Mouse (Mus musculus) inflammation-experienced regulatory T-cells, adult 6 months (primary cell): ENCODE measurements at regions not wholly inside any gene's neighbourhood (a gene's known extent, or its start where the extent isn't known, plus 50 kb on each side); places are given as distances from the start of the nearest gene placed in this dataset.
"Not testable (repeated sequence)": the region's sequence is repeated elsewhere in the genome, so short reads cannot be mapped to it uniquely, and the experiment has no call there.

Experiments used
- ATAC-seq: one replicate; pipeline ENCODE4 v1.8.0; 2017

- not testable (repeated sequence) for ATAC-seq
Observed at GRCm38 (mm10) chr7:62572316-62572715, 108.0 kb upstream of the Peg12 start.

DNA sequence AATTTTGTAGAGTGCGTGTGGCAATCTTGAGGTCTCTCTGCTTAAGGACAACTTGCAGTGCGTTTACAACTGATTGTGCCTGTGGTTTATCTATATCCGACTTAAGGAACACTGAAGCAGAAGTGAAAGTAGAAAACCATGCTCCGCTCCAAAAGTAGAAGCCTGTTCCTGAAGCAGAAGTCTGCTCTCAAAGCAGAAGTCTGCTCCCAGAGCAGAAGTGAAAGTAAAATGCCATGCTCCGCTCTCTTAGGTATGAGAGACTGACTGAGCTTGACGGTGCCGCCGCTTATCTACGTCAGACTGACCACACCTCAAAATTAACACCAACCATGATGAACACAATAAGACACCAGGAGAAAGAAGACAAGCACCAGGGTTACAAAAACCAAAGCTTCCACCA is 107.4 kb upstream of the Peg12 start:
- ATAC-seq, result peak; percentile 54

DNA sequence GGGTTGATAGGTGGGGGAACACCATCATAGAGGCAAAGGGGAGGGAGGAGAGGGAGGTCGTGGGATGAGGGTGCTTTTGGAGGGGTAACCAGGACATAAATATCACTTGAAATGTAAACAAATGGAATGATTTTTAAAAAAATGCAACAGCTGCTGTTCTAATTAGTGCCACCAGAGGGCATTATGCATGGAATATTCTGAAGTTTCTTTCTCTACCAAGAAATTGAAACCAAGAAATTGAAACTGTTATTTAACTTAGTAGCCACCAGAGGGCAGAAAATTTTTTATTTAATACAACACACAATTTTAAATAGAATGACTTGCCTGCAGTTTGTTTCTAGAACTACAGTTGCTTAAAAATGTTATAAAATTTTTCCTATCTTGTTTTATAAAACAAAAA is 77.9 kb upstream of the Peg12 start:
- no peak for ATAC-seq
